Mouse (Mus musculus): ENCODE measurements around the gene Foxp4.

Foxp4 gene

DNA sequence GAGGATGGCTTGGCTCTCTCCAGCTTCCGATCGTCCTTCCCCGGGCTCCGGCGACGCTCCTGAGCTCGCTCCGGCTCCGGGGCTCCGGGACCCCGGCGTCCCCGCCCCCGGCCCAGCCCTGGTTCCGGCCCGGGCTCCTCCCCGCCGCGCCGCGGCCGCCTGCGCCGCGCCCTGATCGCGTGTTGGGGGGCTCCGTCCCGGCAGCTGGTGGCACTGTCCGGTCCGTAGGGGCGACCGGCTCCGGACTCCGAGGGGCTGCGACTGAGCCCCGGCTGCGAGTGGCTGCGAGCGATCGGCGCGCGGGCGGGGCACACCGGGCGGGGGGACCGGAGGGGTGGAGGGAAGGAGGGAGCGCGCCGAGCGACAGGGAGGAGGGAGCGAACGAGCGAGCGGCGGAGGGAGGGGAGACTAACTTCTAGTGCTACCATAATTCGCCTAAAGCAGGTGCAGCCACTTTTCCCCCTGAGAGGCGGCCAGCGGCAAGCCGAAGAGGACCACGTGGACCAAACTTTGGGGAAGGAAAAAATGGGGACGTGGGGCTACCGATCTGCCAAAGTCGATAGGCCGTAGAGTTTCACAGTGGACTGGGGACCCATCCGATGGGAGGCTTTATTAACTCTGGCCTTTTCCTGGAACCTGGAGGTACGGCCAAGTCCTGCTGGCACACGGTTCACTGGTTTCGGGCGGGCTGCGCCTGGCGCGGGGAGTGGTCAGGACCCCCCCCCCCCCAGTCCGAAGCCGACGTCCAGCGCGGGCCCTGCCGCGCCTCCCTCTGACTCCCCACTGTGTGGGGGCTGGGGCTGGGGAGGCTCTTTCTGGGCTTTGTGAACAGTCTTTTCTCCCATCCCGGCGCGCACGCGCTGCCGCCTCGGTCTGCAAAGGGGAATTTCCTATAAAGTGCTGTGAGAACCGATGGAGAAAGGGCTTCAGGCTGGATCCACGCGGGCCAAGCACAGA, at the start of gene Foxp4:
Gene Foxp4 (minus strand): TSS at position 263 of the 957 bp plus-strand sequence.
- in situ Hi-C loops (cut with MboI) = no loop called here

DNA sequence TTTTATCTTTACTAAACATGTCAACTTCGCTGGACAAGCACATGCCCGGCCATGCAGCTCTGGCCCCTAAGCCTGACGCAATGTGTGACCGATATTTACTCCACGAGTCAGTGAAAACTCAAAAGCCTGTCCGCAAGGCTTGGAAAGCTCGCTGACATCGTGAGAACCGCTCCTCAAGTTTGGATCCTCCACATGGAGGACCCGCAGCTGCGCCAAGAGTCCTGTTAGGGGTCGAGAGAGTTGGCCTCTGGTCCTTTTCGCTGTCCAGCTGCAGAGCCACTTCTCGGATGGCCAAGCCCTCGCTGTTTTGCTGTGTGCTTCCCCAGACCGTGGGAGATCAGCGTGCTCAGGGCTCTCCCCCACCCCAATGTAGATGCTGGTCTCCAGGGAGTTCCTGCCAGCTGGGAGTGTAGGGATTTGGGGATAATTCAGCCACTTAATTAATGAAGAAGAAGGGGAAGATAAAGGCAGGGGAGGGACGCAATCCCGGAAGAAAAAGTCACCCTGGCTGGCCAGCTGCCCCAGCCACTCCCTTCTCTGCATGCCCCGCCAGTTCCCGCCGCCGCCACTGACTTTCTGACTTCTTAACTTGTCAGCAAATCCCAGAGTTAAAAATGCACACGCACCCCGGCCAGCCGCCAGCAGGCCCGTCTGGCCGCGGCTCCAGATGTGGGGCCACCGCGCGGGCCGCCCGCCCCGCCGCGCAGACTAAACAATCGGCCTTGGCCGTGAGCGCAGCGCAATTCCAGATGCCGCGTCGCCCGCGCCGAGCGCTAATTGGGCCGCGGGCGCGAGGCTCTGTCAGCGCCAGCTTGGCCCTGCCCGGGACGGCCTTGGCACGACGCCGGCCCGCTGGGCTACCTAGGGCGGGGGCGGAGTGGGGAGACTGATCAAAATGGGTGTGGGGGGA, 49.4 kb upstream of the Foxp4 start:
- in situ Hi-C loops (cut with MboI) = no loop called here

DNA sequence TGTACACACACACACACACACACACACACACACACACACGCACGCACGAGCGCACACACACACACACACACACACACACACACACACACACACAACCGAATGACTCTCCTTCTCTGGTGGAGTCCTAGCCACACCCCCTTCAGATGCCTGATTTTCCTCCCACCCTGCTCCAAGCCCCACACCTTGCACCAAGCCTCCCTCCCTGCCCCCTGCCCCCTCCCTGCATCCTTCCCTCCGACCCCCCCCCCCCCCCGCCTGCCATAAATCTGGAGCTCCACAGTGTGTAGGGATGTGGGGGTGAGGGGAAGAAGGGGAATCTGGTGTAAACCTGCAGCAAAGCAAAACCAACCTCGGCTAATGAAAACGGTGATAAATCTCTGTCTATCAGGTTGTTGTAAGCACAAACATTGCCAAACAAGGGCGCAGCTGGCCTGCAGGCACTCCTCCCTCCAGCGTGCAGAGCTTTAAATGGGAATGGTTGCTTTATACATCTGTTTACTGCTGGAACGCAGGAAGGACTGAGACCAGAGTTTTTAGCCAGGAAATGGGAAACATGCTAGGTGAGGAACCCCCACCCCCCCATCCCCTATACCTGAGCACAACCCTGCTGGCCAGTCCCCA, 41.5 kb upstream of the Foxp4 start:
- in situ Hi-C loops (cut with MboI) = no loop called here

DNA sequence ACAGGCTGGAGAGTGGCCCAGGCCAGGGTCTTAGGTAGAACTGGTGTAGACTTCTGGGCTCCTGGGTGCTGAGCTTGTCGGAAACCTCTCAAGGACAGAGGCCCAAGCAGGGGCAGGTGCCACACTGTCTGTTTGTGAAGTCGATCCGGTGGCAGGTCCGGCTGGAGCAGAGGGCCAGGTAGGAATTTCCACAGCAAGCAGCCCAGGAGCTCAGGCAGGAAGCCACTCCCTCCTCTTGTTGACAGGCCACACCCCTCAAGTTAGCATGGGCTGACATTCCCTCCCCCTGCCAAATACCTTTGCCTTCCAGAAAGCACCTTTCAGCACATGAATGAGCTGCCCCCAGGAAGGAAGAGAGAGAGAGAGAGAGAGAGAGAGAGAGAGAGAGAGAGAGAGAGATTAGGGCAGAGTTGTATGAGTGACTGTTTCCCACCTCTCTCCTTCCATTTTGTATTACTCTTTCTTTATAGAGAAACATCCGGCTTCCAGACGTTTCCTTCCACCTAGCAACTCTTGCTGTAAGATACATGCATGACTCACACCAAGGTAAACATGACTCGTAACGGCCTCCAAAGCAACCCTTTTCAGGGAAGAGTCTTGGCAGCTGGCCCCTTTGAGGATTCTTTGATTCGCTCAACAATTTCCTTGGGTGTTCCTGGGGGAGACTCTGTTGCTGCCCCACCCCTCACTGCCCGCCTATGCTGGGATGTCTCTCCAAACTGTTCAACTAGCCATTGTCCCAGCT, 33.8 kb upstream of the Foxp4 start:
- in situ Hi-C loops (cut with MboI) = no loop called here

DNA sequence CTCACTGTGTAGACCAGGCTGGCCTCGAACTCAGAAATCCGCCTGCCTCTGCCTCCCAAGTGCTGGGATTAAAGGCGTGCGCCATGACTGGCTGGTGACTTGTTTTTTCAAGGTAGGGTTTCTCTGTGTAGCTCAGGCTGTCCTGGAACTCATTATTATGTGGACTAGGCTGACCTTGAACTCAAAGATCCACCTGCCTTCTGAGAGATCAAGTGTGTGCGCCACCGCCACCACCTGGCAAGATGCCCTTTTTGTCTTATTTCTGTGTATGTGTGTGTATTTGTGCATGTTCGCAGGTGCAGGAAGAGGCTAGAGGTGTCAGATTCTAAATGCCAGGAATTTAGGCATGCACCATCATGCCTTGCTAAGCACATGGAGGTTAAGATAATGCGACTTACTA, 32.0 kb upstream of the Foxp4 start:
- in situ Hi-C loops (cut with MboI) = no loop called here

DNA sequence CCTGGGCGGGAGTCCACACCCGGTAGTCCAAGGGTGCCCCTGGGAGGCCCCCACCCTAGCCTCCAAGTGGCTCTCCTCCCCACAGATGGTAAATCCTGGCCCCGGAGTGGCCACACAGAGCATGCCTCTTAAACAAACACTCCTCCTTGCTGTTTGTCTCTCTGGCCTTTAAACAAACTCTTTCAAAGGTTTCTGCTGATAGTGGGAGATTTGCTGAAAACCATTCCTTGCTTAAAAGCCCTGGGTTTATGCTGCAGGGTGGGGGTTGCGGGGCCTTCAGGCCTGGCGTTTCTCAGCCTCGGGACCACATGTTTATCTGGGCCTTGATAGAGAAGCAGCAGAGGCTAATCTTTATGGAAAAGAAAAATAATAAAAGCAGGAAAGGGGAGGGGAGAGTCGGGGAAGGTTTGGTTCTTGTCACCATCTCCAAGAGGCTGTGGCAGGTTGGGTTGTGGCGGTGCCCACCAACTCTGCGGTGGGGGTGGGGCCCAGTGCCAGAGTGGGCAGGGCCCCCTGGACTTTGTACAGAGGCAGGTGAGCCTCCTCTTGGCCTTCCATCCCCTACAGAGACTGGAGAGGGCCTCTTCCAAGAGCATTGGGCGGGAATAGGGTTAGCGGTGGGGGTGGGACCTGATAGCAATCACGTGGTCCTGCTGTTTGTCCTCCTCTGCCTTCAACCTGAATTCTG, 30.8 kb upstream of the Foxp4 start:
- in situ Hi-C loops (cut with MboI) = no loop called here

DNA sequence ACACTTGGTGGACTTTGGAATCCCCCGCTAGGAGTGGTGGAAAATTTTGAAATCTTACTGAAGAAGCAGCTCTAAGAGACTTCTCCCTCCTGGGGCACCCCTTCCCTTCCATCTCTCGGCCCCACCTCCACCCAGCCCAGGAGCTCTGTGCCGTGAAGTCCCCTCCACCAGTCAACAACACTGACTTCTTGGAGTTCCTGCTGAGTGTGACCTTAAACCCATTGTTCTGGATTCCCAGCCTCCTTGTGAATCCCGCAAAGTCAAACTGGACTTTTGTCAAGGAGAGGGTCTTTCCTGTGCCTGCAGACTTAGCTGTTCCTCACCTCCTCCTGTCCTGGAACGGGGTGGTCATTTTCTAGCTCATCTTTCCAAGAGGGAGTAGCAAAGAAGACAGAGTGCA, 28.8 kb upstream of the Foxp4 start:
- in situ Hi-C loops (cut with MboI) = no loop called here

DNA sequence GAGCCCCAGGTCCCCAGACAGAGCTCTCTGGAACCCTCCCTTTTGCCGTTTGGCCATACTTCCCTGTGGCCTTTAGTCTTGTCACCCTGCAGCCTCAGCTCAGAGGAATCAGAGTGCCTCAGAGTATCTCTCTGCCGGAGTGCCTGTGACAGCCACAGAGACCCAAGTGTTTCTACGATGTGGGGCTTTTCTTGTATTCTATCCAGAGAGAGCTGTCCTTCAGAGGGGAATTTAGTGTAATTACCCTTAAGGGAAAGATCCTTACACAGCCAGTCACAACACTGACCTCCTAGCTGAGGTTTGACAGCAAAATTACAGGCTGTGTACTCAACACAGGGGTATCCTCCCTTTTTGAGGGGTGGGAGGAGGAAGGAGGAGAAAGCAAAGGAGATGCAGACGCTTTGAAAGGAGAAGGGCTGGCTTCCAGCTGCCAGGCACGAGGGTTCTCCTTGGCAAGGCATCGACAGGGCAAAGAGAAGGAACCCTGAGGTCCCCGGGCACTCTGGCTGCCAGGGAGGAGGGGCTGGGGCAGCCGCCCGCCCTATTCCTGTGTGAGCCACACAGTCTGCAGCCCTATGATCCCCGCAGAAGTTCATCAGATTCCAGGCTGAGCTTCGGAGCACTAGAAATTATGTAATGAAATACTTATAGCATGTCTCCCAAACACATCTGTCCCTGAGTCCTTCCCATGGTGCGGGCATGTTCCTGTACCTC, 28.1 kb upstream of the Foxp4 start:
- in situ Hi-C loops (cut with MboI) = no loop called here

DNA sequence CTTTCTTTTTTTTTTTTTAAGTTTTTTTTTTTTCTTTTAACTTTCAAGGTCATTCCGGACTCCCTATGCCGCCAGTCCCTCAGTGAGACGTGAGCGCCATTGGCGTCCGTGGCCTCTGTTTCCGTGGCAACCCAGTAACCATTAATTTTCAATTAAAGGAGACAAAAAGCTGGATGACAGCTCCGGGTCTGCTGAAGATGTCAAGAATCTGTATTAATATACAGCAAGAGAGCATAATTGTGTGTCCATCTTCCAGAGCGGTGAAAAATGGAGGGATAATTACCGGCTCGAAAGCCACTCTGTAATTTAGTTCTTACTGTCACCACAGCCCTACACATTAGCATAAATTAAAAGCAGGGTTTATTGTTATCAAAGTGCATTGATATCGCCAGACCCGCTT, 27.0 kb upstream of the Foxp4 start:
- in situ Hi-C loops (cut with MboI) = no loop called here

DNA sequence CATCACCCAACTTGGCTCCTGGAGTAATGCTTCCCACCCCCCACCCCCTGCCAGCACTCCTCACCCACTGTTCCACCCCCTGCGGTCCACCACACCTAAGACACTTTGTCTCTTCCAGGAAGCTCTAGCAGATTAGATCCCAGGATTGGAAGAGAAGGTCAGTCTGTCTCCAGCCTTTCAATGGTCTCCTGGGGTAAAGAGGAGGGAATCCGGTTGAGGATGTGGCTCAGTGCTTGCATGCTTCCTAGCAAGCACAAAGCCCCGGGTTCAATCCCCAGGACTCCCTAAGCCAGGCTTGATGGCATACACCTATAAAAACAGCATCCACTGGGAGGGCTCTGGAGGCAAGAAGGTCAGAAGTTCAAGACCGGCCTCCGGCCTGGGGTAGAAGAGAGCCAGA, 26.4 kb upstream of the Foxp4 start:
- in situ Hi-C loops (cut with MboI) = no loop called here

DNA sequence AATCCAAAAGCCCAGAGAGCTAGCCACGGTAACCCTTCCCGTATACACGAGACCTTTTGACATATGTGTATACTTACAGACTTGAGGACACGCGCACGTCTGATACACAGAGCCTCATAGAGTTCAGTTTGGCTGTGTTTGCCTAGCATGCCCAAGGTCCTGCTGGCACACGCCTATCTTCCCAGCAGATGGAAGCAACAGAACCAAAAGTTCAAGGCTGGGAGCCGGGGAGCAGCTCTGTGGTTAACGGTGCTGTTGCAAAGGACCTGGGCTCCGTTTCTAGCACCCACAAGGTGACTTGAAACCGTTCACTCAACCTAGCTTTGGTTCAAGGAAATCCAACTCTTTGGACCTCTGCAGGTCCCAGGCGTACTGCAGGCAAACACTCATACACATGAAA, 25.0 kb upstream of the Foxp4 start:
- in situ Hi-C loops (cut with MboI) = no loop called here

DNA sequence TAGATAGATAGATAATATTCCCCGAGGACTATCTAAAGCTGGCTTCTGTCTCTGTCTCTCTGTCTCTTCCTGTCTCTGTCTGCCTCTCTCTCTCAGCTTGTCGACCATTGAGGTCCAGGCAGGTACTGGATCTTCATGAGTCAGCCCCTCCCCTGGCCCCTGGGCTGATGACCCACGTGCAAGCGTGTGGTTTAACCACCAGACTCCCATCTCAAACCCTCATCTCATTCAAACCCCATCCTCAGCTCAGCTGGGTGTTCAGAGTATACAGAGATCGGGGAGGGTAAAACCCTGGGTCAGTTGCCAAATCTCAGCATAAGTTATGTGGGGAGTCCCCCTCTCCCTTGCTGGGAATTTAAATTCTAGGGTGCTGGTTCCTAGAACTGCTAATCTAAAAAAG, 24.3 kb upstream of the Foxp4 start:
- in situ Hi-C loops (cut with MboI) = no loop called here

DNA sequence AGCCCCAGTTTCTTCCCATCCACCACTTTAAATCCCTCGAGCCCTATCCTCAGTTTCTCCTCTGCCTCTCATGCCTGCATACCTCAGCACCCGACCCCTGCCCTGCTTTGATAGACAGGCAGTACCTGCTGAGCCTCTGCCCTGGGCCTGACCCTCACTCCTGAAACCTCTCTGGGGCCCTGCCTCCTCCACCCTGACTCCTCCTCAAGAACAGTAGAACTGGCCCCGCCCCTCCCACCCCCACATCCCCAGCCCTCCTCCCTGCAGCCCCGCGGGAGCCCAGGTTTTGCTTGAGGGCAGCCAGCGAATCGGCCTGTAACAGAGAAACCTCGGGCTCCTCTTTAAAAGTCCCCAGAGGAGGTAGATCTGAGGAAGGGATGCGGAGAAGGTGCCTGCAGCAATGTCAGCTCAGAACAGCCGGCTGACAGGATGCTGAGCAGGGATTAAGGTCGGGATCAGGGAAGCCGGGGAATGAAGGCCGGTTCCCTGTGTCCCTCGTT, 22.5 kb upstream of the Foxp4 start:
- in situ Hi-C loops (cut with MboI) = no loop called here

DNA sequence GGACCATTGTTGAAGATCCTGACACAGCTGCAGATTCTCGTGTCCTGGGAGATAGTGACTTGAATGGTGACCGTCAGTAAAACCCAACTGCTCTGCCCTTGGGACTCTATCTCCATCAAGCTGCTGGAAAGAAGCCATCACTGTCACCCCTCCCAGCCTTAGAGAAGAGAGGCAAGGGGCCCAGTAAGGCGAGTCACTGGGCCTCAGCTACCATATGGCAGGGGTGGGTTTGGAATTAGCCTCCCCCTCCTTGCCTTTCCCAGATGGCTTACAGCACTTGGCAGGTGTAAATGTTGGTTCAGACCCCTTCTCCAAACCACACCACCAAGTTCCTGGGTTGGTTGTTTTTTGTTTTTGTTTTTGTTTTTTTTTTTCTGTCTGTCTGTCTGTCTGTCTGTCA, 21.7 kb upstream of the Foxp4 start:
- in situ Hi-C loops (cut with MboI) = no loop called here

DNA sequence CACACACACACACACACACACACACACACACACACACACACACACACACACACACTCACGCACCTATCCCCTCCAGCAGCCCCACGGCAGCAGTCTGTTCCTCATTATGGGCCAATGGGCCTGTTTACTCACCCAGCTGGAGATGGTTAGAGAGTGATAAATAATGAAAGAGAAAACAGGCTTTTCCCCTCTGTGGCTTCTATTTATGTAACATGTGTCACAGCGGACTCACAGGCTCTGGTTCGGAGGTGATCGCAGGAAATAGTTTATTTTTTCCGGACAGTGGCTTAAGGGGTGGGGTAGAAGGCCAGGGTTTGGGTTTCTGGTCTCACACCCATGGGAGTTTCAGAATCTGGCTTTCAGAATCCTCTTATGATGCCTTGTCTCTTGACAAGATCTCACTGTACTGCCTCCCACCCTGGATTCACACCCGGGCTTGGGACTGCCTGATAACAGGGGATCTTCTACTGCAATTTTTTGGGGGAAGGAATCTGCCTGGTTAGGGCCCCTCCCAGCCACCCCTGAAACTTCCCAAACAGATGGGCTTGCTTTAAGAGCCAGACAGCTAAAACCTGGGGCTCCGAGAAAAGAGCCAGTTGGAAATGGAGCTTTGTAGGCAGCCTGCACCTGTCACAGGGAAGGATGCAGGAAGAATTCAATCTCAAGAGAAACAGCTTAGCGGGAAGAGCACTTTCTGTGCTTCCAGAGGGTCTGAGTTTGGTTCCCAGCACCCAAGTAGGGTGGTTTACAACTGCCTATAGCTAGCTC, 18.8 kb upstream of the Foxp4 start:
- in situ Hi-C loops (cut with MboI) = no loop called here

DNA sequence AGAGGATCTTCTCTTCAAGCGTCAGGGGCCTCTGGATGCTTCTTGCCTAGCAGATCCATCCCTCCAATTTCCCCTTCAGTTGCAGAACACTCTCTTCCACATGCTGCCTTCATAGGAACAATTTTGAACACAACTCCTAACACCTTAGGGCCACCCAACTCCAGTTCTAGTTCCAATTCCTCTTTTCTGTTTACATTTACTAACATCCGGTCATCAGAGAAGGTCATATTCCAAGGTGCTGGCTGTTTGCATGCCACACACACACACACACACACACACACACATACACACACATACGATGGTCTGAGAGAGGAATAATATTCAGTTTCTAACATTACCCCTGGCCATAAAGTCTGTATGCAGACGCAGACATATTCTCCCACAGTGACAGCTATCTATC, 17.6 kb upstream of the Foxp4 start:
- in situ Hi-C loops (cut with MboI) = no loop called here

DNA sequence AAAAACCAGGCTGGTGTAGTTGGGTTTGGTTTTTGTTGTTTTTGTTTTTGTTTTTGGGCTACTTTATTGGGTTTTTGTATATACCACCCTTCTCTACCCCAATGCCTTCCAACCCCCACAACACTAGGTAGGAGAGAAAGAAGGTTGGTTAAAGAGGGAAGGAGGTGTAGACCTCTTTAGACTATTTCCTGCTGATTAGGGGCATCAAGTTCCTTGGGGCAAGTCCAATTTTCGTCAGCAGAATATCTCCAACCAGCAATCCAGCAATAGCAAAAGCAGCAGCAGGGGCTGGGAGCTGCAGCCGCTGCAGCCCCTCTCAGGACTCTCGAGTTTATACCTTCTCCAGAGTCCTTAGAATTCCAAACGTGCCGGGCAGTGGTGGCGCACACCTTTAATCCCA, 14.4 kb upstream of the Foxp4 start:
- in situ Hi-C loops (cut with MboI) = no loop called here

DNA sequence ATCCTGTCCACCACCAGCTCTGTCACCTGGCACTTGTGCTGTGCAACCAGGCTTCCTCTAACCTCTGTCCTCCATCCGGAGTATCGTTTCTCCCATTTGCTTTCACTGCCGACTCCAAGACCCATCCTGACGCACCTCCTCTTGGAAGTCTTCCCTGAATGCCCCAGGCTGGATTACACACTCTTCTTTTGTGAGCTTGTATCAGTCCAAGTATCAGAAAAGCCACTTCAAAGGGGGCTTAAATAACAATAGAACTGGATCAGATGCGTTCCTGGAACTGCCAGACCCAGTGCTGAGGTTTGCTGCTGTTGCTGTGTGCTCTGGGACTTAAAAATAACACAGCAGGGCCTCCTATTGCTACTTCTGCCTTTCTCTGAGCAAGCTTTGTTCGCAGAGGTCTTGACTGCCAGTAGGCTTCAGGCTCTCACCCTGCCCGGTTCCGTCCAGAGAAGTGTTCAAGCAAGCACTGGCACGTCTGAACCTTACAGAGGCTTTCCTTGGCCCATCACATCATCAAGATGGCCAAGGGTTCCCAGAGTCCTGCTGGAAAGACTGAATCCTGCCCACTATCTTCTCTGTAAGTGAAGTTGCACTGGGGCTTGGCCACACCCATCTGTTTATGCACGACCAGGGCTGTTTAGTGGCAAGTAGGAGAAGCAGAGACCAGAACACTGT, 13.6 kb upstream of the Foxp4 start:
- in situ Hi-C loops (cut with MboI) = no loop called here

DNA sequence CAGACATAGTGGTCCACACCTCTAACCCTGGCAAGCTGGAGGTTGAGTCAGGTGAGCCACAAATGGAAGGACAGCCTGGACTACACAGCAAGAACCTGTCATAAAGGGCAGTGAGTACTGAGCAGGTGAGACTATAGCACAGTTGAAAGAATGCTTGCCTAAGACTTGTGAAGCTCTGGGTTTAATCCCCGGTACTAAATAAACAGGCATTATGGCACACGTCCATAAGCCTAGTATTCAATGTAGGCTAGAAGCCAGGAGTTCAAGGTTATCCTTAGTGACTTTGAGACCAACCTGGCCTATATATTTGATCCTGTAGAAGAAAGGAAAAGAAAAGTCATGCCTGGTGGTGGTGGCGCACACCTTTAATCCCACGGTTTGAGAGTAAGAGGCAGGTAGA, 12.1 kb upstream of the Foxp4 start:
- in situ Hi-C loops (cut with MboI) = no loop called here
